Mouse (Mus musculus) liver, embryonic 15.5 days (tissue): Measurements from ENCODE around the gene Ccr10. TPM values are rescaled to one million over a fixed set of nuclear protein-coding genes. Genes with fewer than 3 reads are reported as not detected.

ENCODE experiments used
- ATAC-seq: fragments of 200-750 bp; cut with Nextera tagmentation; 2 replicates; pipeline ENCODE4 v1.8.0; 2017; ENCODE audit warnings: moderate number of reproducible peaks, mild to moderate bottlenecking, moderate library complexity; ENCODE audit not compliant: insufficient read depth
- H3K27ac ChIP-seq: fragments of 300-500 bp; sonication (generic); replicated peaks from 2 replicates; pipeline ENCODE4 v1.5.1; 2015; ENCODE audit warnings: mild to moderate bottlenecking, inconsistent platforms
- H3K27me3 ChIP-seq: fragments of 300-500 bp; sonication (generic); 2 replicates; pipeline ENCODE4 v1.6.1; 2015; ENCODE audit warnings: mild to moderate bottlenecking, inconsistent platforms
- H3K36me3 ChIP-seq: fragments of 300-500 bp; sonication (generic); replicated peaks from 2 replicates; pipeline ENCODE4 v1.6.1; 2015; ENCODE audit warnings: moderate library complexity, mild to moderate bottlenecking, inconsistent platforms
- H3K4me1 ChIP-seq: fragments of 300-500 bp; sonication (generic); replicated peaks from 2 replicates; pipeline ENCODE4 v1.6.1; 2015; ENCODE audit warnings: inconsistent platforms
- H3K4me2 ChIP-seq: fragments of 300-500 bp; sonication (generic); 2 replicates; pipeline ENCODE4 v1.6.1; 2015; ENCODE audit warnings: moderate library complexity, mild to moderate bottlenecking, inconsistent platforms
- H3K4me3 ChIP-seq: fragments of 300-500 bp; sonication (generic); replicated peaks from 2 replicates; pipeline ENCODE4 v1.5.1; 2015; ENCODE audit warnings: mild to moderate bottlenecking, inconsistent platforms
- H3K9ac ChIP-seq: fragments of 300-500 bp; sonication (generic); 2 replicates; pipeline ENCODE4 v1.6.1; 2015; ENCODE audit warnings: moderate library complexity, mild to moderate bottlenecking, inconsistent platforms
- H3K9me3 ChIP-seq: fragments of 300-500 bp; sonication (generic); replicated peaks from 2 replicates; pipeline ENCODE4 v1.6.1; 2016; ENCODE audit warnings: inconsistent platforms
- WGBS: fragments of 180-500 bp; shearing (Covaris S2); methylation state at CpG from one replicate; pipeline ENCODE4 v1.1.7; 2015; ENCODE audit warnings: mixed read lengths; ENCODE audit not compliant: insufficient replicate concordance; 5-methylcytosine and 5-hydroxymethylcytosine counted together
- polyA plus RNA-seq: library from polyadenylated mRNA; unstranded; fragments of >200 nt; fragmentation: Nextera tagmentation; extraction: Ambion mirVana; gene quantifications from 2 replicates; pipeline ENCODE4 v1.2.1, GENCODE M21; 2015

Ccr10 gene
- polyA plus RNA-seq, 1 experiment from 2014 or later: 0.05 TPM

GRCm38 (mm10) chr11:101148751-101149150 is 26.5 kb downstream of the Ccr10 start:
- Histone ChIP-seq H3K4me2 (no peak overlapping the region), H3K36me3 (no peaks in the 10 kb centered on the region), H3K4me3 (no peak overlapping the region), H3K4me1 (no peaks in the 10 kb centered on the region; the same call in 1 of the 2 replicates), H3K9ac (no peak overlapping the region), H3K27me3 (peaks cover 14% of the 10 kb centered on the region), H3K9me3 (no peaks in the 10 kb centered on the region), H3K27ac (no peak overlapping the region)
- WGBS: 63% methylated on average over 10 of the region's 10 CpGs
- ATAC-seq: no peak

- H3K4me1 ChIP-seq: no peaks in the 10 kb centered on the region; the same call in 1 of the 2 replicates
- WGBS: 37% methylated on average over 10 of the region's 10 CpGs
- H3K9ac ChIP-seq: no peak overlapping the region
- H3K27ac ChIP-seq: no peak overlapping the region
- H3K4me3 ChIP-seq: no peak overlapping the region
- H3K4me2 ChIP-seq: no peak overlapping the region
- no peak for ATAC-seq
- H3K9me3 ChIP-seq: no peaks in the 10 kb centered on the region
- no peaks in the 10 kb centered on the region for H3K36me3 ChIP-seq
- peaks cover 35% of the 10 kb centered on the region for H3K27me3 ChIP-seq
These were observed 28.9 kb downstream of the Ccr10 start for GRCm38 (mm10) chr11:101146377-101146776.

GRCm38 (mm10) chr11:101143338-101144225 is 31.7 kb downstream of the Ccr10 start:
- Histone ChIP-seq H3K9ac (no peak overlapping the region), H3K36me3 (no peaks in the 10 kb centered on the region)

GRCm38 (mm10) chr11:101142215-101142967 is 32.9 kb downstream of the Ccr10 start:
- 69% methylated on average over 10 of the region's 10 CpGs for WGBS

More at GRCm38 (mm10) chr11:101143338-101144225, 31.7 kb downstream of the Ccr10 start:
- Histone ChIP-seq H3K4me2 (peak overlapping the region; percentile 48), H3K4me1 (peaks cover 7% of the 10 kb centered on the region; the same call in 1 of the 2 replicates), H3K27ac (no peak overlapping the region), H3K27me3 (peaks cover 62% of the 10 kb centered on the region), H3K4me3 (peak overlapping the region; percentile 12), H3K9me3 (no peaks in the 10 kb centered on the region)
- ATAC-seq: no peak
- WGBS: 13% methylated on average over 19 of the region's 19 CpGs

GRCm38 (mm10) chr11:101141088-101141487 is 34.2 kb downstream of the Ccr10 start:
- peaks cover 69% of the 10 kb centered on the region for H3K27me3 ChIP-seq
- H3K4me1 ChIP-seq: peaks cover 7% of the 10 kb centered on the region; the same call in 1 of the 2 replicates
- H3K36me3 ChIP-seq: no peaks in the 10 kb centered on the region
- H3K9ac ChIP-seq: no peak overlapping the region
- no peak for ATAC-seq
- no peaks in the 10 kb centered on the region for H3K9me3 ChIP-seq
- H3K27ac ChIP-seq: no peak overlapping the region
- no peak overlapping the region for H3K4me3 ChIP-seq
- H3K4me2 ChIP-seq: no peak overlapping the region
- 65% methylated on average over 8 of the region's 8 CpGs for WGBS

More at GRCm38 (mm10) chr11:101142215-101142967, 32.9 kb downstream of the Ccr10 start:
- ATAC-seq: no peak
- Histone ChIP-seq H3K4me1 (peaks cover 7% of the 10 kb centered on the region; the same call in 1 of the 2 replicates), H3K4me3 (no peak overlapping the region), H3K9me3 (no peaks in the 10 kb centered on the region), H3K27ac (no peak overlapping the region), H3K4me2 (no peak overlapping the region), H3K36me3 (no peaks in the 10 kb centered on the region), H3K9ac (no peak overlapping the region), H3K27me3 (peaks cover 71% of the 10 kb centered on the region)

GRCm38 (mm10) chr11:101140164-101140819 is 35.0 kb downstream of the Ccr10 start:
- H3K27me3 ChIP-seq: peaks cover 72% of the 10 kb centered on the region
- H3K4me2 ChIP-seq: peak overlapping the region; percentile 47
- H3K36me3 ChIP-seq: no peaks in the 10 kb centered on the region
- H3K27ac ChIP-seq: no peak overlapping the region
- 0 out of 2 replicates have a peak overlapping the region, but pooled peaks have one; percentile 7 for H3K4me3 ChIP-seq
- peaks cover 7% of the 10 kb centered on the region; the same call in 1 of the 2 replicates for H3K4me1 ChIP-seq
- no peaks in the 10 kb centered on the region for H3K9me3 ChIP-seq
- no peak for ATAC-seq
- H3K9ac ChIP-seq: no peak overlapping the region
- WGBS: 46% methylated on average over 27 of the region's 27 CpGs

GRCm38 (mm10) chr11:101138536-101139181 is 36.6 kb downstream of the Ccr10 start:
- WGBS: 16% methylated on average over 15 of the region's 15 CpGs
- ATAC-seq: no peak
- no peak overlapping the region for H3K4me3 ChIP-seq

GRCm38 (mm10) chr11:101137000-101137399 is 38.2 kb downstream of the Ccr10 start:
- Histone ChIP-seq H3K4me2 (no peak overlapping the region), H3K9me3 (no peaks in the 10 kb centered on the region), H3K27ac (no peak overlapping the region), H3K4me3 (no peak overlapping the region), H3K4me1 (peaks cover 7% of the 10 kb centered on the region; the same call in 1 of the 2 replicates), H3K27me3 (peaks cover 50% of the 10 kb centered on the region), H3K36me3 (no peaks in the 10 kb centered on the region), H3K9ac (no peak overlapping the region)
- WGBS: 71% methylated on average over 7 of the region's 7 CpGs
- no peak for ATAC-seq

More at GRCm38 (mm10) chr11:101138536-101139181, 36.6 kb downstream of the Ccr10 start:
- Histone ChIP-seq H3K9me3 (no peaks in the 10 kb centered on the region), H3K4me2 (peak overlapping the region; percentile 20; the same call in 1 of the 2 replicates), H3K27me3 (peaks cover 64% of the 10 kb centered on the region), H3K36me3 (no peaks in the 10 kb centered on the region), H3K4me1 (peaks cover 7% of the 10 kb centered on the region; the same call in 1 of the 2 replicates), H3K9ac (no peak overlapping the region), H3K27ac (no peak overlapping the region)

- no peak overlapping the region for H3K9ac ChIP-seq
- ATAC-seq: peak; percentile 31; the same call in 1 of the 2 replicates
- no peak overlapping the region for H3K4me2 ChIP-seq
- 66% methylated on average over 13 of the region's 13 CpGs for WGBS
- no peaks in the 10 kb centered on the region for H3K9me3 ChIP-seq
- H3K36me3 ChIP-seq: no peaks in the 10 kb centered on the region
- peaks cover 23% of the 10 kb centered on the region for H3K27me3 ChIP-seq
- H3K27ac ChIP-seq: no peak overlapping the region
- H3K4me3 ChIP-seq: no peak overlapping the region
- peaks cover 14% of the 10 kb centered on the region for H3K4me1 ChIP-seq
These were observed 40.9 kb downstream of the Ccr10 start for GRCm38 (mm10) chr11:101134217-101134865.

GRCm38 (mm10) chr11:101133037-101133436 is 42.2 kb downstream of the Ccr10 start:
- no peak overlapping the region for H3K9ac ChIP-seq
- no peak overlapping the region for H3K27ac ChIP-seq
- ATAC-seq: no peak
- H3K9me3 ChIP-seq: no peaks in the 10 kb centered on the region
- no peaks in the 10 kb centered on the region for H3K36me3 ChIP-seq
- 18% methylated on average over 12 of the region's 12 CpGs for WGBS
- no peak overlapping the region for H3K4me2 ChIP-seq
- H3K4me1 ChIP-seq: peaks cover 10% of the 10 kb centered on the region
- no peak overlapping the region for H3K4me3 ChIP-seq
- peaks cover 12% of the 10 kb centered on the region for H3K27me3 ChIP-seq
